Mouse (Mus musculus) CH12.LX (cell line): ENCODE data around the gene Rabgap1l.

Experiments
- CHD2 ChIP-seq: IDR thresholded peaks from 2 replicates; pipeline ENCODE4 v1.6.1; 2011; ENCODE audit warnings: low read length, improper control_type of control experiment
- CTCF ChIP-seq, 2 experiments: IDR thresholded peaks in 1 of 2; conservative IDR thresholded peaks in 1 of 2; 2 replicates each; pipeline ENCODE4 v1.5.1; 2011 to 2012; ENCODE audit warnings: low read depth in 2 of 2, low read length in 2 of 2, improper control_type of control experiment in 1 of 2, inconsistent platforms in 1 of 2, mild to moderate bottlenecking in 1 of 2, moderate library complexity in 1 of 2
- EP300 ChIP-seq: IDR thresholded peaks from 2 replicates; pipeline ENCODE4 v1.6.1; 2011; ENCODE audit warnings: low read length, improper control_type of control experiment
- ETS1 ChIP-seq: conservative IDR thresholded peaks from 2 replicates; pipeline ENCODE4 v1.6.1; 2012; ENCODE audit warnings: low read depth, mild to moderate bottlenecking, inconsistent platforms, low read length, improper control_type of control experiment, moderate library complexity
- HCFC1 ChIP-seq: IDR thresholded peaks from 2 replicates; pipeline ENCODE4 v1.6.1; 2012; ENCODE audit warnings: low read depth, mild to moderate bottlenecking, inconsistent platforms, low read length, improper control_type of control experiment
- IRF4 ChIP-seq: IDR thresholded peaks from 2 replicates; pipeline ENCODE4 v1.6.1; 2014; ENCODE audit warnings: low read depth, mild to moderate bottlenecking, inconsistent platforms, low read length, improper control_type of control experiment
- JUN ChIP-seq: IDR thresholded peaks from 2 replicates; pipeline ENCODE4 v1.6.1; 2011; ENCODE audit warnings: low read depth, mild to moderate bottlenecking, low read length, improper control_type of control experiment, moderate library complexity; ENCODE audit not compliant: insufficient read depth
- POLR2A ChIP-seq: IDR thresholded peaks from 2 replicates; pipeline ENCODE4 v1.6.1; 2011; ENCODE audit warnings: low read depth, mild to moderate bottlenecking, improper control_type of control experiment, low read length
- POLR2AphosphoS2 ChIP-seq: IDR thresholded peaks from 2 replicates; pipeline ENCODE4 v1.6.1; 2011; ENCODE audit warnings: low read depth, low read length, improper control_type of control experiment
- SIN3A ChIP-seq: IDR thresholded peaks from 2 replicates; pipeline ENCODE4 v1.6.1; 2012; ENCODE audit warnings: low read length, improper control_type of control experiment, inconsistent platforms
- TBP ChIP-seq: conservative IDR thresholded peaks from 2 replicates; pipeline ENCODE4 v1.6.1; 2011; ENCODE audit warnings: low read depth, low read length, improper control_type of control experiment
- USF1 ChIP-seq: IDR thresholded peaks from 2 replicates; pipeline ENCODE4 v1.6.1; 2014; ENCODE audit warnings: low read depth, mild to moderate bottlenecking, inconsistent platforms, low read length, improper control_type of control experiment
- ZC3H11A ChIP-seq: IDR thresholded peaks from 2 replicates; pipeline ENCODE4 v1.6.1; 2012; ENCODE audit warnings: low read depth, mild to moderate bottlenecking, inconsistent platforms, low read length, improper control_type of control experiment

DNA sequence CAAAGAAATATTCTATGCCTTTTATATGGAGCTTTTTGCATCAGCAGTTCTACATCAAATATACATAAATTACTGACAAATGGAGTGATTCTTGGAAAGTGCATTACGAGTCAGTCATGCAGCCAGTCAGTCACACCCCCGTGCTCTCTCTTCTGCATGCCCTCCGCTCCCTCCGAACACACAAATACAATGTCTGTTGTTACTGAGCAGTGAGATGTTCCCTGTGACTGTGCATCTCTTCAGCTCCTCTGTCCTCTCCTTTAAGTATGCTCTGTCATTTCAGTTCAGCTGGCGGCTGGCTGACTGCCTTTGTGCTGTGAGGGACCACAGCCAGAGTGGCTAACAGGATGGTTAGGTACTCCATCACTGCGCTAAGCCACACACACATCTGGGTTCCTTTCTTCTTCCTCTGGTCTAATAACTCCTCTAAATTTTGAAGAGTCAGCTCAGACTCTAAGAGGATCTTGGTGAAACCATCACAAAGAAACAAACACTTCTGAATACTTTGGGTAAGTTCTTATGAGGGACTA is 488.0 kb downstream of the Rabgap1l start:
- TF ChIP-seq CTCF (conservative IDR thresholded peaks at IDR 0.05 in 1 of 2, IDR thresholded peaks at IDR 0.05 in 1 of 2; ENCODE audit: low read depth in 2 of 2, low read length in 2 of 2), result no peak
- TF ChIP-seq TBP, result no peak
- no peak for TF ChIP-seq ETS1
- no peak for TF ChIP-seq SIN3A
- TF ChIP-seq JUN, result no peak
- no peak for TF ChIP-seq ZC3H11A
- TF ChIP-seq HCFC1, result no peak
- TF ChIP-seq IRF4, result no peak
- no peak for TF ChIP-seq POLR2AphosphoS2
- TF ChIP-seq USF1, result no peak
- TF ChIP-seq EP300, result no peak
- TF ChIP-seq CHD2, result no peak
- no peak for TF ChIP-seq POLR2A
